Mouse (Mus musculus): ENCODE measurements around the gene Pate2. TPM values are rescaled to one million over a fixed set of nuclear protein-coding genes. Genes with fewer than 3 reads are reported as not detected.
"Not testable (repeated sequence)": the region's sequence is repeated elsewhere in the genome, so short reads cannot be mapped to it uniquely, and the experiment has no call there.

The Pate2 gene
- polyA plus RNA-seq, 1 experiment from 2014 or later: 0.72 TPM

- no peaks in the 10 kb centered on the region for H3K4me1 ChIP-seq
- no peak overlapping the region for H3K4me3 ChIP-seq
- H3K27ac ChIP-seq: no peak overlapping the region
- no peak overlapping the region for H3K9ac ChIP-seq
- H3K27me3 ChIP-seq: no peaks in the 10 kb centered on the region
- no peaks in the 10 kb centered on the region for H3K36me3 ChIP-seq
- no peak for ATAC-seq (ENCODE audit: insufficient number of reproducible peaks, insufficient read depth, low FRiP score, low TSS enrichment, low read depth)
- WGBS: 26% methylated on average over 2 of the region's 2 CpGs
- no peak overlapping the region for H3K4me2 ChIP-seq
- no peaks in the 10 kb centered on the region for H3K9me3 ChIP-seq
These were observed 43.9 kb downstream of the Pate2 start for GRCm38 (mm10) chr9:35614005-35614404.

GRCm38 (mm10) chr9:35616784-35617183 is 46.7 kb downstream of the Pate2 start:
- H3K9ac ChIP-seq; H3K4me2 ChIP-seq; H3K4me3 ChIP-seq; H3K27me3 ChIP-seq; H3K27ac ChIP-seq; H3K4me1 ChIP-seq; H3K9me3 ChIP-seq; H3K36me3 ChIP-seq; ATAC-seq (ENCODE audit: insufficient number of reproducible peaks, insufficient read depth, low FRiP score, low TSS enrichment, low read depth): not testable (repeated sequence)
- 78% methylated on average over 2 of the region's 2 CpGs for WGBS

- Histone ChIP-seq H3K4me2 (no peak overlapping the region), H3K4me3 (no peak overlapping the region), H3K9ac (no peak overlapping the region), H3K9me3 (no peaks in the 10 kb centered on the region), H3K36me3 (no peaks in the 10 kb centered on the region), H3K4me1 (no peaks in the 10 kb centered on the region), H3K27me3 (no peaks in the 10 kb centered on the region), H3K27ac (no peak overlapping the region)
- WGBS: 89% methylated on average over 1 of the region's 1 CpGs
- ATAC-seq (ENCODE audit: insufficient number of reproducible peaks, insufficient read depth, low FRiP score, low TSS enrichment, low read depth): no peak
These were observed 62.9 kb downstream of the Pate2 start for GRCm38 (mm10) chr9:35632981-35633380.

GRCm38 (mm10) chr9:35648102-35648501 is 78.0 kb downstream of the Pate2 start, which contains the start of gene Pate3:
Pate3 (minus strand) TSS chr9:35648202.
- Histone ChIP-seq H3K4me3 (no peak within 1 kb of the TSS), H3K4me2 (no peak within 1 kb of the TSS), H3K9ac (no peak within 1 kb of the TSS), H3K27me3 (no peaks in the 10 kb centered on the region), H3K27ac (no peak within 1 kb of the TSS), H3K36me3 (no peaks in the 10 kb centered on the region), H3K4me1 (no peaks in the 10 kb centered on the region), H3K9me3 (no peaks in the 10 kb centered on the region)
- 66% methylated on average over 1 of the region's 1 CpGs for WGBS
- no peak for ATAC-seq (ENCODE audit: insufficient number of reproducible peaks, insufficient read depth, low FRiP score, low TSS enrichment, low read depth)

- Histone ChIP-seq H3K27me3 (no peaks in the 10 kb centered on the region), H3K4me1 (no peaks in the 10 kb centered on the region), H3K4me2 (no peak overlapping the region), H3K4me3 (no peak overlapping the region), H3K36me3 (no peaks in the 10 kb centered on the region), H3K9me3 (no peaks in the 10 kb centered on the region), H3K27ac (no peak overlapping the region), H3K9ac (no peak overlapping the region)
- WGBS: 79% methylated on average over 2 of the region's 2 CpGs
- ATAC-seq (ENCODE audit: insufficient number of reproducible peaks, insufficient read depth, low FRiP score, low TSS enrichment, low read depth): no peak
These were observed 103.5 kb downstream of the Pate2 start for GRCm38 (mm10) chr9:35673557-35673956.

GRCm38 (mm10) chr9:35687013-35687412 is 116.9 kb downstream of the Pate2 start, which contains the start of gene Pate1:
Pate1 (minus strand) TSS chr9:35687390.
- no peak within 1 kb of the TSS for H3K9ac ChIP-seq
- H3K27me3 ChIP-seq: no peaks in the 10 kb centered on the region
- no peak within 1 kb of the TSS for H3K27ac ChIP-seq
- no peaks in the 10 kb centered on the region for H3K4me1 ChIP-seq
- 32% methylated on average over 1 of the region's 1 CpGs for WGBS
- no peak within 1 kb of the TSS for H3K4me3 ChIP-seq
- no peak within 1 kb of the TSS for H3K4me2 ChIP-seq
- no peaks in the 10 kb centered on the region for H3K9me3 ChIP-seq
- no peak for ATAC-seq (ENCODE audit: insufficient number of reproducible peaks, insufficient read depth, low FRiP score, low TSS enrichment, low read depth)
- no peaks in the 10 kb centered on the region for H3K36me3 ChIP-seq

GRCm38 (mm10) chr9:35691924-35692323 is 121.8 kb downstream of the Pate2 start:
- Histone ChIP-seq H3K27me3 (no peaks in the 10 kb centered on the region), H3K27ac (no peak overlapping the region), H3K9ac (no peak overlapping the region), H3K4me1 (no peaks in the 10 kb centered on the region), H3K36me3 (no peaks in the 10 kb centered on the region), H3K4me3 (no peak overlapping the region), H3K9me3 (no peaks in the 10 kb centered on the region; the same call in 1 of the 2 replicates), H3K4me2 (no peak overlapping the region)
- ATAC-seq (ENCODE audit: insufficient number of reproducible peaks, insufficient read depth, low FRiP score, low TSS enrichment, low read depth): no peak

GRCm38 (mm10) chr9:35707265-35707664 is 137.2 kb downstream of the Pate2 start:
- no peaks in the 10 kb centered on the region for H3K27me3 ChIP-seq
- no peak overlapping the region for H3K27ac ChIP-seq
- H3K9ac ChIP-seq: no peak overlapping the region

More at GRCm38 (mm10) chr9:35707265-35707664, 137.2 kb downstream of the Pate2 start:
- no peaks in the 10 kb centered on the region for H3K9me3 ChIP-seq
- ATAC-seq (ENCODE audit: insufficient number of reproducible peaks, insufficient read depth, low FRiP score, low TSS enrichment, low read depth): no peak
- H3K4me3 ChIP-seq: no peak overlapping the region
- no peaks in the 10 kb centered on the region for H3K4me1 ChIP-seq
- H3K36me3 ChIP-seq: no peaks in the 10 kb centered on the region
- no peak overlapping the region for H3K4me2 ChIP-seq

Other genes starting within 250 kb of the Pate2 start
- 20.7 and 21.4 TPM in 2 replicates for gene Cdon, start 149.2 kb upstream of the Pate2 start, polyA plus RNA-seq (2015; fragmentation: Nextera tagmentation; extraction: Ambion mirVana)
- not detected in 2 replicates for gene Gm1113, start 52.0 kb upstream of the Pate2 start, polyA plus RNA-seq (2015; fragmentation: Nextera tagmentation; extraction: Ambion mirVana)
- 4.3 and 4.6 TPM in 2 replicates for gene Ddx25, start 11.8 kb upstream of the Pate2 start, polyA plus RNA-seq (2015; fragmentation: Nextera tagmentation; extraction: Ambion mirVana)
- gene Pus3, start 11.7 kb upstream of the Pate2 start, polyA plus RNA-seq (2015; fragmentation: Nextera tagmentation; extraction: Ambion mirVana): 23.3 and 24.0 TPM in 2 replicates
- 17.7 and 20.8 TPM in 2 replicates for gene Hyls1, start 114 bp downstream of the Pate2 start, polyA plus RNA-seq (2015; fragmentation: Nextera tagmentation; extraction: Ambion mirVana)
- not detected in 2 replicates for gene Pate4, start 41.7 kb downstream of the Pate2 start, polyA plus RNA-seq (2015; fragmentation: Nextera tagmentation; extraction: Ambion mirVana)
- not detected in 2 replicates for gene Pate3, start 77.9 kb downstream of the Pate2 start, polyA plus RNA-seq (2015; fragmentation: Nextera tagmentation; extraction: Ambion mirVana)
- not detected in 2 replicates for gene Pate1, start 117.1 kb downstream of the Pate2 start, polyA plus RNA-seq (2015; fragmentation: Nextera tagmentation; extraction: Ambion mirVana)
- gene Gm17677, start 170.8 kb downstream of the Pate2 start, polyA plus RNA-seq (2015; fragmentation: Nextera tagmentation; extraction: Ambion mirVana): not detected in 2 replicates
- not detected in 2 replicates for gene Gm17727, start 207.8 kb downstream of the Pate2 start, polyA plus RNA-seq (2015; fragmentation: Nextera tagmentation; extraction: Ambion mirVana)
- not detected in 2 replicates for gene Gm27235, start 219.8 kb downstream of the Pate2 start, polyA plus RNA-seq (2015; fragmentation: Nextera tagmentation; extraction: Ambion mirVana)
- not detected in 2 replicates for gene D730048I06Rik, start 219.8 kb downstream of the Pate2 start, polyA plus RNA-seq (2015; fragmentation: Nextera tagmentation; extraction: Ambion mirVana)

Data from embryonic facial prominence, embryonic 13.5 days (tissue).